In the genomic region with DNA sequence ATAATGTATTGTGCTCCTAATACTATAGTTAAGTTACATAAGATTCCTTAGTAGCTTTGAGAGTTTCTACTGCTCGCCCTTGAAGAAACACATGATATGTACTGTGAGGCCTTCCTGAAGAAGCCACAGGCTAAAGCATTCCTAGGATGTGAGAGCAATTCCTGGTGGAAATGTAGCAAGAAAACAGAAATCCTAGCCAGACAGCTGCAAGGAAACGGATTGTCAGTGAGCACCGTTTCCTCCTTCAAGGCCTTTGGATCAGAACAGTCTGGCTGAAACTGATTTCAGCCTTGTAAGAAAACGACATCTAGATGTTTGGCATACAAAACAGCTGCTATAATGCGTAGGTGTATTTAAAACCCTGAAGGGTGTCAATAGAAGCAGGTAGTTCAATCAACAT, we compare ENCODE assay signal across 14 mouse cellular contexts.
"Had no signal": no experiment of that assay in that cellular context is flagged by ENCODE, and none has a peak within 500 bp of the region (broad histone marks: within the 10 kb centered on the region; RNA-seq: fewer than 3 reads in every experiment).

No protein-coding gene starts in this region.

- DNase-seq: kidney, postnatal 36 days; lung, adult 2 months; lung, postnatal 36 days; right cerebral cortex, adult 18-20 months; right cerebral cortex, postnatal 25 days; thymus, postnatal 14 days had no signal

- H3K27me3 ChIP-seq: limb, embryonic 13.5 days; liver, embryonic 15.5 days; midbrain, embryonic 13.5 days; neural tube, embryonic 15.5 days had no signal

- H3K9ac ChIP-seq: limb, embryonic 13.5 days; liver, embryonic 15.5 days; midbrain, embryonic 13.5 days; neural tube, embryonic 15.5 days had no signal

- H3K27ac ChIP-seq: kidney, postnatal 0 days; limb, embryonic 13.5 days; liver, embryonic 15.5 days; midbrain, embryonic 13.5 days; neural tube, embryonic 15.5 days; stomach, postnatal 0 days had no signal

- H3K36me3 ChIP-seq: limb, embryonic 13.5 days; midbrain, embryonic 13.5 days; neural tube, embryonic 15.5 days had no signal

- H3K4me1 ChIP-seq: limb, embryonic 13.5 days; liver, embryonic 15.5 days; midbrain, embryonic 13.5 days; neural tube, embryonic 15.5 days had no signal

- ATAC-seq: lung, postnatal 0 days; midbrain, embryonic 13.5 days had no signal

- H3K4me2 ChIP-seq: limb, embryonic 13.5 days; liver, embryonic 11.5 days; liver, embryonic 15.5 days; midbrain, embryonic 13.5 days; neural tube, embryonic 15.5 days had no signal

- H3K9me3 ChIP-seq: limb, embryonic 13.5 days; liver, embryonic 15.5 days; midbrain, embryonic 13.5 days; neural tube, embryonic 15.5 days had no signal

- H3K4me3 ChIP-seq: limb, embryonic 13.5 days; liver, embryonic 15.5 days; midbrain, embryonic 13.5 days; neural tube, embryonic 15.5 days had no signal
